Mouse (Mus musculus) left cerebral cortex, postnatal 25 days (tissue): Measurements from ENCODE around the gene Bcl9. TPM values are rescaled to one million over a fixed set of nuclear protein-coding genes. Genes with fewer than 3 reads are reported as not detected.

ENCODE experiments used
- DNase-seq, 2 experiments: peaks; one replicate each; pipeline ENCODE4 v3.0.0; 2022; ENCODE audit warnings: low spot score in 2 of 2, mixed read lengths in 1 of 2
- intact Hi-C: fragments of 180-260 bp; cut with DNase I; formaldehyde crosslinking; loops from one replicate; pipeline ENCODE4 v1.15.1; 2025
- total RNA-seq, 2 experiments: library from RNA; stranded (reverse); gene quantifications; 2 replicates each; pipeline ENCODE4 v1.2.3; 2021

Gene Bcl9
- total RNA-seq, 2 experiments from 2014 or later = 46.0 to 53.5 TPM

DNA sequence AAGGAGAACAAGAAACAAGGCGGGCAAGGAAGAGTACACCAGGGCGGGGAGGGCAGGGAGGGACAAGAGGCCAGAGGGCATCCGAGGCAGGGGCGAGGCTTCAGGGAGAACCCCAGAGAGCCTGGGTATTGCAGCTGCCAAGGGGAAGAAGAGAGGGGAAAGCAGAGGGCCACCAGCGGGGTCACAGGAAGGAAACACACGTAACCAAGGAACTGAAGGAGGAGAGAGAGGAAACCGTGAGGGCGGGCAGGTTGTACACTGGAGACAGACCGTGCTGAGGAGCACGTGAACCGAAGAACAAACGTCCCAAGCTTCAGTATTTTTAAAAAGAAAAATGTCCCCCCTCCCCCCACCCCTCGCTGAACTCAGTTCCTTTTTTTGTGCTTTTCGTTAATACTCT lies 93.8 kb downstream of the Bcl9 start:
- intact Hi-C loops = loop anchor here (2.0 to 5.0 kb wide), 2 partner anchors 135 to 383 kb away; no protein-coding TSS in a partner anchor
- DNase-seq = no peak

- intact Hi-C loops = loop anchor here (2.0 to 5.0 kb wide), 2 partner anchors 137 to 385 kb away; no protein-coding TSS in a partner anchor
- DNase-seq = peak in 1 of 2 experiments; percentile 39
These were observed 95.8 kb downstream of the Bcl9 start for GRCm38 (mm10) chr3:97201943-97202342.

DNA sequence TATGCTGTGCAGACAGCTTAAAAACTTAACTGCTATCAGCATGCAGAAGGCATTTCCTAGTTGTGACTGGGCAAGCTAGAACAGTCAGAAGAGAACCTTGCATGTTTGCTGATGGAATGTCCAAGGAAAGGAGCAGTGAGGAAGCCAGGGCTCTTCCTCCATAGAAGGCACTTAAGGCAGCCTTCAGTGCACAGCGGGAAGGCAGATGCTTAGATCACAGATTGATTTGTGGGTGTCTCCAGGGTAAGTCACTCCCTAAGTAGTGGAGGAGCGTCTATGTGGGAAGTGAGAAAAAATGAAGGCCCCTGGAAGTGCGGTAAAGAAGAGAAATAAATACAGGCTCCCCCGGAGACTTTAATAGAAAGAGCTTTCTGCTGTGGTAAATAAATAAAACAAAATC lies 98.5 kb downstream of the Bcl9 start:
- peak in 1 of 2 experiments; percentile 36 for DNase-seq
- intact Hi-C loops = no loop called here

- intact Hi-C loops = no loop called here
- DNase-seq = no peak
These were observed 101.1 kb downstream of the Bcl9 start for GRCm38 (mm10) chr3:97196571-97196970.

DNA sequence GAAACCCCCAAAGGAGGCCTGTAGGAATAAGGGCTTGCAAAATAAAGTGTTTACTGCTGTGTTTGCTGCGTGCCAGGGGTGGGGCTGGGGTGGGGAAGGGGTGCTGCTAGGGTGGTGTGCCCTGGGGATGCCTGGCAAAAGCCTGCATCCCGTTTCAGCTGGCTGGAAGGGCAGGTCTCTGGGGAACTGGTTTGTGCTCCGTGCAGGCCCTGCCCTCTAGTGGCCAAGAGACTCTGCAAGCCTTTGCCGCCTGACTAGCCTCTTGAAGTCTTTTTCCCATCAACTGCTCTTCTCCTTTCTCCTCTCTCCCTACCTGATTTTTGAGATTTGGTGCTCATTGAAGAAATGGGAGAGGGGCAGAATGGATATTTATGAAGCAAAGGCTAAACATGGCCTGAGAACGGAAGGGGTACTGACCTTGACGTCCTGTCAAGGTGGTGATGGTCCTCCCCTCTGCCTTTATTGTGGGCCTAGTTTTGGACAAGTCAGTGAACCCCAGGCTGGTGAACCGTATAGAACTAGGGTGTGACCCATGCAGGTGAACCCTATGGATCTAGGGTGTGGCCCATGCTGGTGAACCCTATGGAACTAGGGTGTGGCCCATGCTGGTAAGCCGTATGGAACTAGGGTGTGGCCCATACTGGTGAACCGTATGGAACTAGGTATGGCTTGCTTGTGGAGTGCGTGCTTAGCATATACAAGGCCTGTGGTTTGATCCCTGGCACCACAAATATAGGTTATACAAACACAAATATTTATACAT lies 112.4 kb downstream of the Bcl9 start:
- DNase-seq = peak; percentile 74 to 79
- intact Hi-C loops = loop anchor here (1.0 to 10.0 kb wide), 3 partner anchors 152 to 400 kb away; no protein-coding TSS in a partner anchor

- DNase-seq = no peak
- intact Hi-C loops = loop anchor here (10.0 kb wide), 1 partner anchor 401 kb away; no protein-coding TSS in a partner anchor
These were observed 113.9 kb downstream of the Bcl9 start for GRCm38 (mm10) chr3:97183810-97184209.

- intact Hi-C loops = loop anchor here (10.0 kb wide), 1 partner anchor 404 kb away; no protein-coding TSS in a partner anchor
- no peak for DNase-seq
These were observed 117.2 kb downstream of the Bcl9 start for GRCm38 (mm10) chr3:97180527-97180926.

DNA sequence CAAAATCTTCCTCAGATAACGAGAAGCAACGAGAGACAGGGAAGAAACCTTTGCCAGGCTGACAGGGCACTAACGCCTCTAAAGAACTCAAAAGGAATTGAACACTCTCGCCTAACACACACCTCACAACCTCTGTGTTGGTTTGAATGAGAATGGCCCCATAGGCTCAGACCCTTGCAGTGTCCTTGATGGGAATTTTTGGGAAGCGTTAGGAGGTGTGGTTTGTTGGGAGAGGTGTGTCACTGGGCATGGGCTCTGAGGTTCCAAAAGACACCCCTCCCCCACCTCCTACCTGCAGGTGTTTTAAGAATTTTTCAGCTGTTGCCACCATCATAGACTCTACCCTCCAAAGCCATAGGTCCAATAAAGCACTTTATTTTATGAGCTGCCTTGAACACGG lies 118.8 kb downstream of the Bcl9 start:
- intact Hi-C loops = no loop called here

GRCm38 (mm10) chr3:97172632-97173031 lies 125.1 kb downstream of the Bcl9 start:
- no peak for DNase-seq
- intact Hi-C loops = no loop called here

More for the DNA sequence above, 118.8 kb downstream of the Bcl9 start:
- no peak for DNase-seq

- peak in 1 of 2 experiments; percentile 25 for DNase-seq
- intact Hi-C loops = no loop called here
These were observed 125.5 kb downstream of the Bcl9 start for GRCm38 (mm10) chr3:97172231-97172630.

DNA sequence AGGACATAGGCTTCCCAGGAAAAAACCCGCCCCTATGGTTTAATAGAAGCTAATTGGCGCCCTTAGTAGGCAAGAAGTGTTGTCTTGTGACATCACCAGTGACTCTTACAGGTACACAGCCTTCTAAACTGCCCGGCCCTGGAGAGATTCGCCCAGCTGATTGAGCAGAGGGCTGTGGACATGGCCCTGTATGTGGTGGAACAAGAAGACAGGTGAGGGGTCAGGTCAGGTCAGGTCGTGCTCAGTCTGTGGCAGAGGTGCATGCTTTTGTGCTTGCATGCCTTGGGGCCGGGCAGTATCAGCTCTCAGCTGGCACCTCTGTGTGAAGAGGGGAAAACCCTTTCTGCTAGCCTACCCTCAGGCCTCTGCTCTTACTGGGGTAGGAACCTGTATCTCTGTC lies 126.2 kb downstream of the Bcl9 start:
- no peak for DNase-seq
- intact Hi-C loops = no loop called here

- intact Hi-C loops = no loop called here
- peak in 1 of 2 experiments; percentile 65 for DNase-seq
These were observed 130.6 kb downstream of the Bcl9 start for GRCm38 (mm10) chr3:97167126-97167525.

DNA sequence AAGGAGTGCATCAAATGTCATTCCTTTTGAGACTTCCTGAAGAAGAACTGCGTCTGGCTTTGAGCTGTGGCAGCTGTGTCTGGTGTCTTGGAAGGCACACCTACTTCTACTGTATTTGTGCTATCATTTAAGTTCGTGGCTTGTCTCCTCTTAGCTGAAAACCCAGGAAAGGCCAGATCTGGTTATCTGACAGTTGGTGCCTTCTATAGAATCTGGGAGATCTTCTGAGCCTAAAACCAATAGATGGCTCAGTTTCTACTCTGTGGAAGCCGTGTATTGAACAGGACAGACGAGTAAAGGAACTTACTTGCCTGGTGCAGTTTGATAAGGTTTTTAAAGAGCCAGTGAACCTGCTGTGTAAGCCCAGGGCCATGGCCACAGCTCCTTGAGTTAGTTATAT lies 133.2 kb downstream of the Bcl9 start:
- DNase-seq = no peak
- intact Hi-C loops = no loop called here

DNA sequence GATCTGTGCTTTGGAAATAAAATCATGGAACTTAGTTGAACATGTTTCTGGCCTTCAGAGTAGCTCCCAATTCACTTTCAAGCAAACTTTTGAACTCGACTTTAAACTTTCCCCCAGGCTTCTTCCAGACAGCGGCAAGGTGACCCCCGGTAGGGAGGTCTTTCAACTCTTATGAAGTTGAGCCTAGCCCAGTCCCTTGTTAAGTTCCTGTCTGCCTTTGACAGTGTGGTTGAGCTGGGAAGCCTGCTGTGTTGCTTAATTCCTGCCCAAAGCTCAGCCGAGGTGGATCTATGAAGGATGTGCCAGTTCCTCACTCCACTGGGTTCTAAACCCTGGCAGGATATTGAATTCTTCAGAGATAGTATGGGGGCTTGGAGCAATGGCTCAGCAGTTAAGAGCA lies 135.9 kb downstream of the Bcl9 start:
- no peak for DNase-seq
- intact Hi-C loops = no loop called here

DNA sequence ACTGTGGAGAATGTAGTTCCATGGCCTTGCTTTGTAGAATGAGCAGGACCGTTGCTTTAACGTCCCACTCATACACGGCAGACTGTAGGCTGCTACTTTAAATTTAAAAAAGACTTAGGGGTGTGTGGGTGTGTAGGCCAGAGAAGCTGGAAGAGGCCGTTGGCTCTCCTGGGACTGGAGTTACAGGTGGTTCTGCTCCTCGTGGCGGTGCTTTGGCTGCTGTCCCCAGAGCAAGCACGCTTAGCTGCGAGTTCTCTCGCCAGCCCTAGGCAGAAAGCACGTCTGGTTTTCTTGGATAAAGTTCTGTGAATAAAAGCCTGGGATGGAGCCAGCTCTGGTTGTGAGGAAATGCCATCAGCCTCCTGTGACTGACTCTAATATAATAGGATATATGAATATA lies 136.8 kb downstream of the Bcl9 start:
- peak; percentile 38 to 83 for DNase-seq
- intact Hi-C loops = no loop called here

DNA sequence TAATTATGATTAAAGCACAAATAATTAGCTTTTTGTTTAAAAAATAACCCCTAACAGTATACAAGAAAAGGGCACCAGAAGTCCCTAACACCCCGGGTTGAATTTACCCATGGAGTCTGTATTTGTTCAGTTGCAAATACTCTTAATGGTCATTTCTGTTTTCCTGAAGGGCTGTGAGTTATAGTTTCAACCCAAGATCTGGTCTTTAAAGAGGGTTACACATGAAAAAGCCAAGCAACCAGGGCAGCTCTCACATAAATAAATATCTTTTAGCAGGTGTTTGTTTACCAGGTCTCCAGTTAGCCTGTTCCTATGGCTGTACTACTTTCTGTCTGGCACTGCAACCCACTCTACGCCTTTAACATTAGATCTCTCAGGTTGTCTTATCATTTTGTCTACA lies 137.7 kb downstream of the Bcl9 start:
- no peak for DNase-seq
- intact Hi-C loops = no loop called here

DNA sequence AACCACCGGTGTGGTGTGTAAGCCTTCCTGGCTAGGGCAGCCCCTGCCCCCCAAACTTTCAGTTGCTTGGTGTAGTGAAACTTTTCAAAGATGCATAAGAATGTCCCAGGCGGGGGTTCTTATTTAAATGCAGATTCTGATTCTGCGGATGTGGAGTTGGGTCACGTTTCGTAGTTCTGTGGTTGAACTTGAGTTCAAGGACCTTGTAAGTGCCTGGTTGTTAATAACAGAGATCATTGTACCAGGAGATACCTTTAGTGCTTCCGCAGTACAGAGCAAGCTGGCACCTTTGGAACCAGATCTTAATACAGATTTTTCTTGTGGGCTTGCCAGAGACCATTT lies 138.2 kb downstream of the Bcl9 start:
- no peak for DNase-seq
- intact Hi-C loops = no loop called here

DNA sequence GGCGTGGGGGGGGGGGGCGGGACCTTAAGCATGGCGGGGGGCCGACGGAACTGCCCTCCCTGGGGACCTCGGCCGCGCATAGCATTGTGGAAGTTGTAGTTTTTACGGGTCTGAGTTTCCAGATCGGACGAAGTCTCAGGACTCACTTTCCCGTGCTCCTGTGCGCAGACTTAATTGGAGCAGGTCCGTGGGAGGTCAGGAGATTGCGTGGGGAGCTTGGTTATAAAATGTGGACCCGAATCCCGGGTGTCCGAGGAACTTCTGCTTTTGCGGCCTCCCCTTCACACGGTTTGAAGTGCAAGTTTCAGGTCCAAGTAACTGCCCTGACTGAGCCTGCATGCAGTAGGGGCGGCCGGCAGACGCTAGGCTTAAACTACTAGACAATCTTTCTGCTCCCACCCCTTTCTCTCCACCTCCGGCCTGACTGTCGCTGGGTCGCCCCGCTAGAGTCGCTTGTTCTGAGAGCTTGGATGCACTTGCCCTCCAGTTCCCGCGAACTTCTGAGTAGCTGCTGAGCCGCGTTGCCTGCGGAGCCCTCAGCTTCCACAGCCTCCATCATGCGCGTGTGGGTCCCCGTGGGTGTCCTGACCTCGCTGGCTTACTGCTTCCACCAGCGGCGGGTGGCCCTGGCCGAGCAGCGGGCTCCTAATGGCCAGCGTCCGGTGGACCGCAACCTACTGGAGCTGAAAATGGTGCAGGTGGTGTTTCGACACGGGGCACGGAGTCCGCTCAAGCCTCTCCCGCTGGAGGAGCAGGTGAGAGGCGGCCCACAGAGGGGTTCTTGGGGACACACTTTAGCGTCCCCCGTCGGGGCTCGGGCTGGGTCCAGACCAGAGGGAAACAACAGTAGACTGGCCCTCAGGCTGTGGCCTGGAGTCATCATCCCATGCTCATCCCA lies 138.9 kb downstream of the Bcl9 start, which contains the start of gene Acp6:
TSS of gene Acp6 (plus strand) at position 167 of the 898 bp plus-strand sequence.
- intact Hi-C loops = no loop called here

DNA sequence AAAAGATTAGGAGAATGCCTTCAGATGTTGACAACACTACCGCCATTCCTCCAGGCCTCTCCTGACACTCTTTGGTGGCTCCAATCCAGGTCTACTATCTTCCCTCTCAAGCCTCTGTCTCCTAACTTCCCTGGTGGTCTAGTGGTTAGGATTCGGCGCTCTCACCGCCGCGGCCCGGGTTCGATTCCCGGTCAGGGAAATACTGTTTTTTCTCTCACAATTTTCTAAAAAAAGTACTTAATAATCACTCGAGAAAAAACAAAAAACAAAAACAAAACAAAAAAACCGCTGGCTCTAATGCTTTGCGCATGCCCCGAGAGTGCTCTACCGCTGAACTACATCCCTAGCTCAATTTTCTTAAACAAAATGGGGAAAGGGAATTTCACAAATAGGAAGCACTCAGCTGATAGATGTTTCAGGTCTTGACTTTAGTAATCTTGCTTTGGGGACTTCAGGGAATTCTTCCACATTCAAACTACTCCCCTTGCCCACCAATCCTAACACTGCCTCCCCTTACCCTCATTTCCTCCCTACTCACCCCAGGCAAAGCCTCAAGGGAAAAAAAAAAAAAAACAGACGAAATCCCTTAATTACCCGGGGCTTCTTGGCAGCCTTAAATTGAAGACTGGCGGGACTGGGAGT lies 139.6 kb downstream of the Bcl9 start:
- intact Hi-C loops = no loop called here
- DNase-seq = peak; percentile 88 to 94

More for the DNA sequence above, 138.9 kb downstream of the Bcl9 start, which contains the start of gene Acp6:
- DNase-seq = peak; percentile 89 to 95

DNA sequence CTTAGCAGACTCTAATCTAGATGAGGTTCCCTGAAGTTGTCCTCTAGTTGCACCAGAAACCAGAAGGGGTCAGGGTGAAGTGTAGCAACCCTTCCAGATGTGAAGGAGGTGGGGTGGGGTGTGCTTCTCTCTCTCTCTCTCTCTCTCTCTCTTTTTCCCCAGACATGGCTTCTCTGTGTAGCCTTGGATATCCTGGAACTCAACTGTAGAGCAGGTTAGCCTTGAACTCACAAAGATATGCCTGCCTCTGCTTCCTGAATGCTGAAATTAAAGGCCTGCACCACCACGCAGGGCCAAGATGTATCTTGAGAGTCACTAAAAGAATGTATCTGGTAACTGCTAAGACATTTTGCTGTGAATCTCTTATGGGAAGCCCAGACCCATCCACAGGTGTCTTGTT lies 140.4 kb downstream of the Bcl9 start:
- intact Hi-C loops = no loop called here
- no peak for DNase-seq
